In genomic region chr5:125475601-125476285, GRCm38 (mm10) we compare ENCODE assay signal across 8 mouse cellular contexts. TPM values are rescaled to one million over a fixed set of nuclear protein-coding genes. Genes with fewer than 3 reads are reported as not detected.
DNase-seq lines count a peak whose midpoint lies in the region; ATAC-seq and TF ChIP-seq lines count a peak whose summit lies in the region.

Aacs (plus strand) TSS chr5:125475814.

- H3K9me3 ChIP-seq in E14TG2a.4 (ENCODE audit: low read length), result no peaks in the 10 kb centered on the region
- no peaks in the 10 kb centered on the region for H3K9me3 ChIP-seq in forebrain, embryonic 12.5 days
- H3K9me3 ChIP-seq in heart, postnatal 0 days (replicated peaks; ENCODE audit: control insufficient read depth, low read length), result no peaks in the 10 kb centered on the region
- no peaks in the 10 kb centered on the region for H3K9me3 ChIP-seq in liver, embryonic 16.5 days (replicated peaks; ENCODE audit: control insufficient read depth, low read length)
- no peaks in the 10 kb centered on the region for H3K9me3 ChIP-seq in neural tube, embryonic 13.5 days

- peaks cover 21% of the 10 kb centered on the region for H3K36me3 ChIP-seq in E14TG2a.4 (ENCODE audit: insufficient read depth, low read length)
- peaks cover 6% of the 10 kb centered on the region; the same call in 1 of the 2 replicates for H3K36me3 ChIP-seq in forebrain, embryonic 12.5 days (replicated peaks)
- H3K36me3 ChIP-seq in heart, postnatal 0 days (replicated peaks; ENCODE audit: control insufficient read depth, insufficient read depth, low read length), result no peaks in the 10 kb centered on the region
- H3K36me3 ChIP-seq in liver, embryonic 16.5 days (ENCODE audit: control insufficient read depth, insufficient read depth), result no peaks in the 10 kb centered on the region
- H3K36me3 ChIP-seq in neural tube, embryonic 13.5 days, result 0 out of 2 replicates have a peak, but pooled peaks cover 8% of the 10 kb centered on the region
- no peaks in the 10 kb centered on the region for H3K36me3 ChIP-seq in testis, adult 2 months (ENCODE audit: control insufficient read depth, insufficient read depth, low read length)

- H3K27ac ChIP-seq in forebrain, embryonic 12.5 days, result peak within 1 kb of the TSS; percentile 78
- H3K27ac ChIP-seq in heart, postnatal 0 days (ENCODE audit: low read depth), result peak within 1 kb of the TSS; percentile 27; the same call in 1 of the 2 replicates
- H3K27ac ChIP-seq in liver, embryonic 16.5 days (ENCODE audit: low read length), result peak within 1 kb of the TSS; percentile 96
- peak within 1 kb of the TSS; percentile 84 for H3K27ac ChIP-seq in neural tube, embryonic 13.5 days (replicated peaks)
- peak within 1 kb of the TSS; percentile 51; the same call in 1 of the 2 replicates for H3K27ac ChIP-seq in testis, adult 2 months (ENCODE audit: control insufficient read depth, insufficient read depth, low read depth, low read length)

- ATAC-seq in forebrain, embryonic 12.5 days (ENCODE audit: low FRiP score), result peak; percentile 92
- ATAC-seq in heart, postnatal 0 days (ENCODE audit: insufficient read depth, low read depth), result peak; percentile 94
- ATAC-seq in liver, embryonic 16.5 days (ENCODE audit: low read depth), result peak; percentile 93
- ATAC-seq in neural tube, embryonic 13.5 days (ENCODE audit: low read depth), result peak; percentile 92

- peaks cover 48% of the 10 kb centered on the region for H3K4me1 ChIP-seq in E14TG2a.4 (replicated peaks; ENCODE audit: low read depth, low read length)
- H3K4me1 ChIP-seq in forebrain, embryonic 12.5 days, result peaks cover 38% of the 10 kb centered on the region
- peaks cover 5% of the 10 kb centered on the region; the same call in 1 of the 2 replicates for H3K4me1 ChIP-seq in heart, postnatal 0 days (ENCODE audit: control insufficient read depth, insufficient read depth)
- peaks cover 21% of the 10 kb centered on the region for H3K4me1 ChIP-seq in liver, embryonic 16.5 days (ENCODE audit: control insufficient read depth, low read depth, low read length)
- peaks cover 44% of the 10 kb centered on the region for H3K4me1 ChIP-seq in neural tube, embryonic 13.5 days (replicated peaks)
- peaks cover 13% of the 10 kb centered on the region for H3K4me1 ChIP-seq in testis, adult 2 months (ENCODE audit: control insufficient read depth, insufficient read depth, low read length)

- peaks cover 19% of the 10 kb centered on the region for H3K27me3 ChIP-seq in E14TG2a.4 (ENCODE audit: insufficient read depth, low read length)
- no peaks in the 10 kb centered on the region for H3K27me3 ChIP-seq in forebrain, embryonic 12.5 days
- no peaks in the 10 kb centered on the region for H3K27me3 ChIP-seq in heart, postnatal 0 days (ENCODE audit: control insufficient read depth, insufficient read depth, low read length)
- H3K27me3 ChIP-seq in liver, embryonic 16.5 days (ENCODE audit: control insufficient read depth, insufficient read depth, low read depth, low read length), result no peaks in the 10 kb centered on the region
- no peaks in the 10 kb centered on the region for H3K27me3 ChIP-seq in neural tube, embryonic 13.5 days
- H3K27me3 ChIP-seq in testis, adult 2 months (ENCODE audit: control insufficient read depth, insufficient read depth, low read length), result no peaks in the 10 kb centered on the region

- peak; percentile 85 for TF ChIP-seq POLR2A in testis, adult 2 months (IDR thresholded peaks at IDR 0.05; ENCODE audit: control insufficient read depth, low read depth, low read length)

- no peak for TF ChIP-seq CTCF in E14TG2a.4 (conservative IDR thresholded peaks at IDR 0.05; ENCODE audit: low read length)
- no peak for TF ChIP-seq CTCF in heart, postnatal 0 days (IDR thresholded peaks at IDR 0.05; ENCODE audit: low read depth)
- no peak for TF ChIP-seq CTCF in testis, adult 2 months (IDR thresholded peaks at IDR 0.05; ENCODE audit: control insufficient read depth, insufficient read depth, insufficient replicate concordance, low read depth, low read length)

- peak; percentile 96 for DNase-seq in c-Kit-positive CD71-positive TER-119-positive erythroid progenitor cells, embryonic 14.5 days (ENCODE audit: low spot score)
- DNase-seq in heart, postnatal 0 days (ENCODE audit: low spot score), result peak; percentile 93
- DNase-seq in kidney, postnatal 4 days, result peak; percentile 99

- H3K4me2 ChIP-seq in forebrain, embryonic 12.5 days, result peak within 1 kb of the TSS; percentile 91
- H3K4me2 ChIP-seq in heart, postnatal 0 days (ENCODE audit: low read depth, low read length), result peak within 1 kb of the TSS; percentile 87
- peak within 1 kb of the TSS; percentile 98 for H3K4me2 ChIP-seq in liver, embryonic 16.5 days (ENCODE audit: low read depth, low read length)
- peak within 1 kb of the TSS; percentile 90 for H3K4me2 ChIP-seq in neural tube, embryonic 13.5 days

- H3K4me3 ChIP-seq in E14TG2a.4 (replicated peaks; ENCODE audit: low read length), result peak within 1 kb of the TSS; percentile 94
- H3K4me3 ChIP-seq in forebrain, embryonic 12.5 days (replicated peaks), result peak within 1 kb of the TSS; percentile 83
- H3K4me3 ChIP-seq in heart, postnatal 0 days (ENCODE audit: low read depth, low read length), result peak within 1 kb of the TSS; percentile 62
- H3K4me3 ChIP-seq in liver, embryonic 16.5 days (ENCODE audit: low read depth, low read length), result peak within 1 kb of the TSS; percentile 82
- peak within 1 kb of the TSS; percentile 82 for H3K4me3 ChIP-seq in neural tube, embryonic 13.5 days
- H3K4me3 ChIP-seq in testis, adult 2 months (ENCODE audit: control insufficient read depth, low read depth, low read length), result peak within 1 kb of the TSS; percentile 95

- TF ChIP-seq EP300 in heart, postnatal 0 days (IDR thresholded peaks at IDR 0.05; ENCODE audit: low read depth), result no peak

- WGBS in forebrain, embryonic 12.5 days, result under 1% methylated on average over 60 of the region's 60 CpGs
- WGBS in heart, postnatal 0 days, result under 1% methylated on average over 60 of the region's 60 CpGs
- under 1% methylated on average over 60 of the region's 60 CpGs for WGBS in liver, embryonic 16.5 days (ENCODE audit: insufficient replicate concordance)
- under 1% methylated on average over 60 of the region's 60 CpGs for WGBS in neural tube, embryonic 13.5 days

- H3K9ac ChIP-seq in forebrain, embryonic 12.5 days, result peak within 1 kb of the TSS; percentile 80
- peak within 1 kb of the TSS; percentile 53 for H3K9ac ChIP-seq in heart, postnatal 0 days (replicated peaks; ENCODE audit: low read depth, low read length)
- H3K9ac ChIP-seq in liver, embryonic 16.5 days (ENCODE audit: low read depth, low read length), result peak within 1 kb of the TSS; percentile 88
- peak within 1 kb of the TSS; percentile 84 for H3K9ac ChIP-seq in neural tube, embryonic 13.5 days

RNA-seq across cellular contexts. Expression of gene Aacs, which starts in this region (rescaled TPM):
- polyA plus RNA-seq in forebrain, embryonic 12.5 days (2016; fragmentation: Nextera tagmentation; extraction: Ambion mirVana), result 54.8 and 62.3 TPM in 2 replicates
- total RNA-seq in heart, postnatal 0 days (2014; rRNA removed; ENCODE audit: low replicate concordance), result 6.7 and 13.9 TPM in 2 replicates
- 4.8 and 5.4 TPM in 2 replicates for polyA plus RNA-seq in heart, postnatal 0 days (2015; fragmentation: Nextera tagmentation; extraction: Ambion mirVana)
- 16.6 and 20.6 TPM in 2 replicates for polyA plus RNA-seq in liver, embryonic 16.5 days (2015; fragmentation: Nextera tagmentation; extraction: Ambion mirVana)
- polyA plus RNA-seq in neural tube, embryonic 13.5 days (2015; fragmentation: Nextera tagmentation; extraction: Ambion mirVana), result 65.5 and 69.2 TPM in 2 replicates
- polyA plus RNA-seq in testis, adult 2 months (2012; rRNA removed), result 90.7 and 98.5 TPM in 2 replicates

Comparison
In these comparisons a context has a peak if more than half of its experiments do, and no peak if none do; other contexts are left out.
1. Peak in every context shown above with its lines: DNase-seq, ATAC-seq, H3K4me3 ChIP-seq and H3K27ac ChIP-seq.
2. H3K27ac ChIP-seq: peak in every context shown above with its lines; median percentile 96 in liver, embryonic 16.5 days; 84 in neural tube, embryonic 13.5 days; 78 in forebrain, embryonic 12.5 days; 51 in testis, adult 2 months; 27 in heart, postnatal 0 days.